Mouse (Mus musculus): ENCODE measurements at regions not wholly inside any gene's neighbourhood (a gene's known extent, or its start where the extent isn't known, plus 50 kb on each side); places are given as distances from the start of the nearest gene placed in this dataset.

DNA sequence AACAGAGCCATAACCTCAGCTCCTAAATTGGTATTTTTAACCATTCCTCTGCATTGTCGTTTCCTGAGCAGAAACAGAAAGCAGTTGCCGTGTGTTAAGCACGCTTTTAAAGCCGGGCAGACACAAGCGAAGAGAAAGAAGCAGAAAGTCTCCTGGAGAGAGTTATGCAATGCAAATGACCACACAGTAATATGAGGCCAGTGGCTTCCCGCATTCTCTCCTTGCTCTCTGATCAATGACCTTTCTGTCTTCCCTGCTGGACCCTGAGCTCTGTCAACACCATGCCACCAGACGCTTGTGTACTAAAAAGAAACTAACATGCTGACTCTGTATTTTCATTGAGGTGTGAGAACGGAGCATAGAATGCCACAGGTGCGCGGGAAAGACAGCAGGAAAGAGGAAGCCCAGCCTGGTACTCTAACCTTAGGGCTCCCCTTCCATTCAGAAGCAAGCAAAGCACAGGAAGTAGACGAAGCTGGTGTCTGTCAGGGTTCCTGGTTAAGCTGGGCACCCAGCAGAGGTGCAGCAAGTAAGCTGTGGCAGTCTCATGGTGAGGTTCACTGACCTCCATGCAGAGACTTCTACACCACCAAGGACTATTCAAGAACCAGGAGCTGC, 151.9 kb downstream of the Utp18 start:
- Histone ChIP-seq H3K27me3 (ENCODE audit: control insufficient read depth, insufficient read depth, low read length) (no peaks in the 10 kb centered on the region), H3K27ac (ENCODE audit: insufficient read depth, low read length) (no peak overlapping the region), H3K4me3 (replicated peaks; ENCODE audit: insufficient read depth, low read depth, low read length) (no peak overlapping the region), H3K4me1 (ENCODE audit: control insufficient read depth, insufficient read depth, low read length) (no peaks in the 10 kb centered on the region)
- 39% methylated on average over 11 of the region's 11 CpGs for WGBS
- DNase-seq, result no peak
- TF ChIP-seq POLR2A (IDR thresholded peaks at IDR 0.05; ENCODE audit: borderline replicate concordance, insufficient read depth, low read length) (no peak), CTCF (IDR thresholded peaks at IDR 0.05; ENCODE audit: borderline replicate concordance, insufficient read depth, low read depth, low read length) (no peak)

DNA sequence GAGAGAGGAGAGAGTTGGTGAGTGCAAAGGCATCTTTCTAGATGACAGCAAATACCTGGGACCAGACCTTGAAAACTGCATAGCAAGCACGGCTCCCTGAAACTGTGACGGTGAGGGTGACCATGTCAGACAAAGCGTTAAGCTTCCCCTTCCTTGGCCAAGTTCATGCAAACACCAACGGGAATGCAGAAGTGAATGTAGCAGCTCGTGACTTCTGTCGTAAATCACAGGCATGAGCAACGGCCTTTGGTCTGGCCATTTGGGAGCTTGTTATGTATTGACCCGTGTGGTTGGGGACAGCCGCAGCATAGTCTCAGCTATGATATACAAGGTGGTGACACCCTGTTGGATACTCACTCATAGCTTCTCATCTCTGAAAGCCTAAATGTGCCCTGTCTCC, 156.4 kb downstream of the Utp18 start:
- no peaks in the 10 kb centered on the region for H3K27me3 ChIP-seq (ENCODE audit: control insufficient read depth, insufficient read depth, low read length)
- TF ChIP-seq CTCF (IDR thresholded peaks at IDR 0.05; ENCODE audit: borderline replicate concordance, insufficient read depth, low read depth, low read length) (no peak), POLR2A (IDR thresholded peaks at IDR 0.05; ENCODE audit: borderline replicate concordance, insufficient read depth, low read length) (no peak)
- H3K27ac ChIP-seq (ENCODE audit: insufficient read depth, low read length), result no peak overlapping the region
- DNase-seq, result no peak
- no peaks in the 10 kb centered on the region for H3K4me1 ChIP-seq (ENCODE audit: control insufficient read depth, insufficient read depth, low read length)
- H3K4me3 ChIP-seq (replicated peaks; ENCODE audit: insufficient read depth, low read depth, low read length), result no peak overlapping the region
- WGBS, result 94% methylated on average over 9 of the region's 9 CpGs

DNA sequence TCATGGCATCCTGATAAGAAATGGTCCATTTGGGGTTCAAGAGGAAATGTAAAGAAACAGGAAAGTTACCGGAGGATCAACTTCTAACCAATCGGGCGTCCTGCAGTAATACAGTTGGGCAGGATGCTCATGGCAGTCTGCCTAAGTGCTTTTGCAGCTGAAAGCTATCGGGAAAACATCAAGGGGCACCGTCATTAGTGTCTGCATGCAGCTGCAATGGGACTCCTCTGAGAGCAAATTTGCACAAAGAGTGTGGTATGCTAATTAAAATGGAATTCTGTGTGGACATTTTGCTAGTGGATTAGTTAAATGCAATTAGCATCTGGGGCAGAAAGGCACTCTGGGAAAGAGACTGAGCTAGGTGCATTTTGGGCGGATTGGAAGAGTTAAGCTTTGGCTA, 160.3 kb downstream of the Utp18 start:
- no peak overlapping the region for H3K27ac ChIP-seq (ENCODE audit: insufficient read depth, low read length)
- no peak for TF ChIP-seq POLR2A (IDR thresholded peaks at IDR 0.05; ENCODE audit: borderline replicate concordance, insufficient read depth, low read length)
- no peak for TF ChIP-seq CTCF (IDR thresholded peaks at IDR 0.05; ENCODE audit: borderline replicate concordance, insufficient read depth, low read depth, low read length)
- no peaks in the 10 kb centered on the region for H3K4me1 ChIP-seq (ENCODE audit: control insufficient read depth, insufficient read depth, low read length)
- no peak overlapping the region for H3K4me3 ChIP-seq (replicated peaks; ENCODE audit: insufficient read depth, low read depth, low read length)
- no peak for DNase-seq
- 83% methylated on average over 6 of the region's 6 CpGs for WGBS
- H3K27me3 ChIP-seq (ENCODE audit: control insufficient read depth, insufficient read depth, low read length), result no peaks in the 10 kb centered on the region

DNA sequence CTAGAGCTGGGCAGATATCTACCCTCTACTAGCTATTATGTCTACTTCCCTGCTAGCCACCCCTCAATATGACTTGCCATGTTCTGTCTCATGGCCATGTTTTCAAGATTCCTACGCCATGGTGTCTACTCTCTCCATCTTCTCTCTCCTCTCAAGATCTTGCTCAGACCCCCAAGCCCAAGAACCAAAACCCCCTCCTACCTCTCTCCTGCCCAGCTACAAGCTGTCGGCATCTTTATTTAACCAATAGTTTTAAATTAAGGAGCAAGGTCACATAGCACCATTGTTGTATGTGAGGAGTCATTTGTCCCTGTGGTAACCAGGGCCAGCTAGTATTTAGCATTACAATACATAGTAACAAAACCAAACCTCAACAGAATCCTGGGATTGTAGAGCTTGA, 166.4 kb downstream of the Utp18 start:
- no peaks in the 10 kb centered on the region for H3K4me1 ChIP-seq (ENCODE audit: control insufficient read depth, insufficient read depth, low read length)
- H3K27ac ChIP-seq (ENCODE audit: insufficient read depth, low read length), result no peak overlapping the region
- WGBS, result 73% methylated on average over 2 of the region's 2 CpGs
- TF ChIP-seq CTCF (IDR thresholded peaks at IDR 0.05; ENCODE audit: borderline replicate concordance, insufficient read depth, low read depth, low read length) (no peak), POLR2A (IDR thresholded peaks at IDR 0.05; ENCODE audit: borderline replicate concordance, insufficient read depth, low read length) (no peak)
- DNase-seq, result no peak
- no peak overlapping the region for H3K4me3 ChIP-seq (replicated peaks; ENCODE audit: insufficient read depth, low read depth, low read length)
- H3K27me3 ChIP-seq (ENCODE audit: control insufficient read depth, insufficient read depth, low read length), result no peaks in the 10 kb centered on the region

DNA sequence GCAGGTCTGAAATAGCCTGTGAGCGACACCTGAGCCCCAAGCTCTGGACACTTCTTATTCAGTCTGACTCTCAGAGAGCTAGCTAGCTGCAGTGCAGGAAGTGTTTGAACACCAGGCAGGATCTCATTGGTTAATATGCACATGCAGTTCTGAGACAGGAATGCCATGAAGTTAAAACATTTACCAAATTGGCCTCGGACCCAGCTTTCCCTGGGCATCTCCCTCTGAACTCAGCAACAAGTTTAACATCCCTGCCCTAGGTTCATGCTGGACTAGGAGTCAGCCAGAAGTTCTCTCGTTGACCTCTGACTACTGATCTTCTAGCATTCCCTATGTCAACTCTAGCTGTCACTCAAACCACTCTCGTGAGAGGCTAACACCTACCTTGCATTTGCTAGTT, 175.9 kb downstream of the Utp18 start:
- Histone ChIP-seq H3K4me1 (ENCODE audit: control insufficient read depth, insufficient read depth, low read length) (peaks cover 5% of the 10 kb centered on the region; the same call in 1 of the 2 replicates), H3K27me3 (ENCODE audit: control insufficient read depth, insufficient read depth, low read length) (no peaks in the 10 kb centered on the region), H3K27ac (ENCODE audit: insufficient read depth, low read length) (no peak overlapping the region), H3K4me3 (replicated peaks; ENCODE audit: insufficient read depth, low read depth, low read length) (no peak overlapping the region)
- WGBS, result 88% methylated on average over 4 of the region's 4 CpGs
- no peak for DNase-seq
- TF ChIP-seq POLR2A (IDR thresholded peaks at IDR 0.05; ENCODE audit: borderline replicate concordance, insufficient read depth, low read length) (no peak), CTCF (IDR thresholded peaks at IDR 0.05; ENCODE audit: borderline replicate concordance, insufficient read depth, low read depth, low read length) (no peak)

DNA sequence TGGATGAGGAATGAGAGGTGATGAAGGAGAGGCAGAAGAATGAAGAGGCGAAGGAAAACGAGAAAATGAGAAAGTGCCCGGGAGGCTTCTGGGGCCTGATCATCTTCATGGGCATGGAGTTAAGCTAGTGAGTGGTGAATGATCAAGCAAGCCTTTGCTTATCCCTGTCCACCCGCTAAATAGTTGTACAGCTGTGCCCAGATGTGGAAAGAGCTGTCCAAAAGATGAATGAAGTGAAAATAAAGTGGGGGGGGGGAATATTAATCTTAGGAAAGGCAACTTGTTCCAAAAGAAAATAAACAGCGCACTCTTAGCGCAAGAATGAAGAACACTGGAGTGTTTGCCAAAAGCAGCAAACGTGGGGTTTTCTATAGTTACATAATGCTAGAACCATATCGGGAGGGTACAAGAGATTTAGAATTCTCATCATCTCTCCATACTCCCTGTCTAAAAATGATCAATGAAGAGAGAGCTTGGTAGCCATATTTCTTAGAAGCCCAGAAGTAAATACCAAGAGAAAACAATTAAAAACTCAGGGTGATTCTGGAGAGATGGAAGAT, 188.5 kb downstream of the Utp18 start:
- Histone ChIP-seq H3K27me3 (ENCODE audit: control insufficient read depth, insufficient read depth, low read length) (no peaks in the 10 kb centered on the region), H3K27ac (ENCODE audit: insufficient read depth, low read length) (peak overlapping the region; percentile 78), H3K4me1 (ENCODE audit: control insufficient read depth, insufficient read depth, low read length) (peaks cover 15% of the 10 kb centered on the region; the same call in 1 of the 2 replicates), H3K4me3 (replicated peaks; ENCODE audit: insufficient read depth, low read depth, low read length) (no peak overlapping the region)
- 65% methylated on average over 8 of the region's 8 CpGs for WGBS
- TF ChIP-seq CTCF (IDR thresholded peaks at IDR 0.05; ENCODE audit: borderline replicate concordance, insufficient read depth, low read depth, low read length) (no peak), POLR2A (IDR thresholded peaks at IDR 0.05; ENCODE audit: borderline replicate concordance, insufficient read depth, low read length) (no peak)
- DNase-seq, result no peak

DNA sequence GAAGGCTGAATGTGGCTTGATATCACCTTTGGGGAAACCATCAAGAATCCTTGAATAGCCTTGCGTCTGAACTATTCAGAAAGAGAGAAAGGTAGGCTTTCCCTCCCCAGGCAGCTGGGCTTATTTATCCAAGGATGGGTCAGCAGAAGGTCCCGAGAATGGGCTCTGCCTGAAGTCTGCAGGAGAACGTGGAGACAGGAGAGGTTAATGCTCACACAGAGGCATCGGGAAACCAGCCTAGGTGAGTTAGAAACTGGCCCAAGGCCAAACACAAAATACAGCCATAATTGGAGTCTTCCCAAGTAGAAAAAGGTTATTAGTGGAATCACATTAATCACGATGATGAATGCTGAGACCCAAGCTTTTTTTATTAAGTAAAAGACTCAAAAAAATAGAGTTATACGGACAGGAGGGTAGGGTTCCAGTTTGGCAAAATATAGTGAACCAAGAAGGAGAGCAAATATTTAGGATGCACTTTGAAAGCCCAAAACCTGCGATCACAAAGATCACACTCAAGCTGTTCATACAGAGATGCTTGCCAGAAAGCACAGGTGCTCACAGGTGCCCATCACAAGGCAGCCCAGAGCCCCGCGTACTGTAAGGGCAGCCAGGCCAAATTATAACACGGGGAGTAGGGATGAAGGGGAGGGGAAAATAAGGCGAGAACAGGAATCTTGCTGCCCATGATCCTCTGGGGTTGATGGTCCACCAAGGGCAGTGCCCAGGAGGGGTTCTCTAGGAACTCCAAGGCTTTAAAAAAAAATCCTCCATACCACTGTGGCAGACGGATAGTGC, 189.3 kb downstream of the Utp18 start:
- no peaks in the 10 kb centered on the region for H3K27me3 ChIP-seq (ENCODE audit: control insufficient read depth, insufficient read depth, low read length)
- H3K4me3 ChIP-seq (replicated peaks; ENCODE audit: insufficient read depth, low read depth, low read length), result no peak overlapping the region
- WGBS, result 9% methylated on average over 12 of the region's 12 CpGs
- peaks cover 15% of the 10 kb centered on the region; the same call in 1 of the 2 replicates for H3K4me1 ChIP-seq (ENCODE audit: control insufficient read depth, insufficient read depth, low read length)
- DNase-seq, result peak; percentile 86 to 95
- peak overlapping the region; percentile 78 for H3K27ac ChIP-seq (ENCODE audit: insufficient read depth, low read length)
- TF ChIP-seq CTCF (IDR thresholded peaks at IDR 0.05; ENCODE audit: borderline replicate concordance, insufficient read depth, low read depth, low read length), result no peak

DNA sequence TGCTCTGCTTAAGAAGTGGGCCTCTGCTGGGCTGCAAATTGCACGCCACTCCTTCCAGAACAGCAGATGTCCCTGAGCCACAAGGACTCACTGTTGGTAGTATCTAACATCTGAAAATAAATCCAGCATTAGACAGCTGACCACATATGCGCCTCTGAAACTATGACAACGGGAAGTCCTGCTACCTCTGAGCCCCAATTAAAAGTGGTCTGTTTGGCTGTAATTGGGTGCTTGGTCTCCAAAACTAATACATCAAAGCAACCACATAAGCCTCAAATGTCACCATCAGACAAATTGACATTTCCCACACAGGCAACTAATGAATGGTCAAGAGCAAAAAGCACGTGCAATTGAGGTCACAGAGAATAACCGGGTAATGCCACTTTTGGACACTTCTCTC, 201.9 kb downstream of the Utp18 start:
- Histone ChIP-seq H3K27me3 (ENCODE audit: control insufficient read depth, insufficient read depth, low read length) (no peaks in the 10 kb centered on the region), H3K4me1 (ENCODE audit: control insufficient read depth, insufficient read depth, low read length) (no peaks in the 10 kb centered on the region), H3K27ac (ENCODE audit: insufficient read depth, low read length) (no peak overlapping the region), H3K4me3 (replicated peaks; ENCODE audit: insufficient read depth, low read depth, low read length) (no peak overlapping the region)
- no peak for TF ChIP-seq POLR2A (IDR thresholded peaks at IDR 0.05; ENCODE audit: borderline replicate concordance, insufficient read depth, low read length)
- no peak for TF ChIP-seq CTCF (IDR thresholded peaks at IDR 0.05; ENCODE audit: borderline replicate concordance, insufficient read depth, low read depth, low read length)
- 75% methylated on average over 5 of the region's 5 CpGs for WGBS
- DNase-seq, result no peak

Data from cerebellum, adult 2 months (tissue).